Mouse (Mus musculus) cerebellum, postnatal 10 days (tissue): Measurements from ENCODE around the gene Olfr870.
"Not testable (repeated sequence)": the region's sequence is repeated elsewhere in the genome, so short reads cannot be mapped to it uniquely, and the experiment has no call there.

ENCODE experiments used
- DNase-seq, 2 experiments: peaks; one replicate each; pipeline ENCODE4 v3.0.0; 2021; ENCODE audit warnings: mixed read lengths in 2 of 2

The Olfr870 gene

DNA sequence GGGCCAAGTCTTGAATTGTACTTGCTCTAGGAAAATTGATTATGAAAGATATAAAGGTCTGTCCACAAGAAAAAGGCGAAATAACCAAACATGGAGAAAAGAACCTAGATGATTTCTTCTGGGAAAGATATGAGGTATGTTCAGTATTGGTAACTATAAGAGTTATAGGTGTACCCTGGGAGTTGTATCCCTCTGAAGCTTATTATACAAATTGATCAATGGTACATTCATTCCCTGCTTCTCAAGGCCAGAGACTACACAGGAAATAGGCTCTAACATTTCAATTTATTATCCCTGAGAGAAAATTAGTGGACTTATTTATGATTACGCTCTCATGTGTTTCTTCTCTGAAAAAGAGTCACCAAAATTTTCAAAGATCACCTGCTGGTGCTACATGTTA, at the start of gene Olfr870:
Gene Olfr870 (minus strand): TSS at position 101 of the 400 bp plus-strand sequence.
- no peak for DNase-seq

- no peak for DNase-seq
Measured at GRCm38 (mm10) chr9:20211907-20212306, 38.0 kb upstream of the Olfr870 start, which contains the start of gene Olfr871. TSS of gene Olfr871 (plus strand) at chr9:20212207.

DNA sequence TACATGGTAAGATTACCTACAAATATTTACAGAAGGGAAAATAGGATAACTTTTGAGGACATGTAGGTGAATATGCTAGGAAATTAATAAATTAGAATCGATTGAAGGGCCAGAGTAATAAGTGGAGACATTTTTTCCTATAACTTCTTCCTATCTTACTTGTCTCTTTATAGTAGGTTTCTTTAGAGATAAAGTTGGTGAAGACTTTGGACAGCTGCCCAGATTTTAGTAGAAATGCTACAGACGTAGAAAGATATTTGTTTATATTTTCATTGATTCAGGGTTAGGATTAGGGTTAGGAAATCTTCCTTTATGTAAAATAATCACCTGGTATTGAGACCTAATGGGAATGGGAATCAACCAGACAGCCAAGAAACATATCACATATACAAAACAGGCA, 37.6 kb upstream of the Olfr870 start:
- no peak for DNase-seq

DNA sequence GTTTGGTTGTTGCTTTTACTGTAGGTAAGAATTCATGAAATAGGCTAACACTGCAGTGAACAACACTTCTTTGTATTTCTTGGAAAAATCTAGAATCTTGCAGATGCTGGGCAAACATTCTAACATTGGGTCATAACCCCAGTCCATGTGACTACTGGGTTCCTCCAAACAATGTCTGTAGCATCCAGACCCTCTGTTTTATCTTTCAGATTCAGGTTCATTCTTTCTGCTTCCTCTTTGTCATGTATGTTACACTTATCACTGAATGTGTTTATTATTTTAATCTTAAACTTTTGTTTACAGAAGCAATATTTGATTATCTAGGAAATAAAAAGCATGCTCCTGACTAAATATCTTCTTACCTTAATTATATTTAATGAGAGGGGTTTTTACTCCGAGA, 37.0 kb upstream of the Olfr870 start:
- DNase-seq, result no peak

DNA sequence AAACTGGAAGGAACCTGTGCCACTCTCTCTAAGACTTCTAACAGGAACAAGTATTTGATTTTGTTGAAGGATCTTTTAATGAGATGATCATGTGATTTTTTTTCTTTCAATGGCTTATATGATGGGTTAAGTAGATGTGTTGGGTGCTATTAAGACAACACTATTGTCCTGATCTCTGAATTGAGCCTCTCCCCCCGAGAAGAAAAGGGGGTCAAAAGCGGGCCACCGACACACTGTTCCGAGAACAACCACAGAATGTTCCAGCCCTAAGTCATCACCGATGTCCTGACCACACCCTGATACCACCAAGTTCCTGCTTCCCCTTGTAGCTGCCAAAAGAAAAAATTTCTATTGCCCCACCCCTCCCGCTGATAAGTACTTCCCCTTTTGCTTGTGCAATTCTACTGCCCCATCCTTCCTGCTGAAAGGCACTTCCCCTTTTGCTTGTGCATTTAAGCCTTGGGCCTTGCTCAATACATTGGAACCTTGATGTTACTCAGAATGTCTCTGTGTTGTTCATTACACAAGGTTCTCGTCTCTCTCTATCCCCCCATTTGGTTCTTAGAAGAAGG, 29.6 kb upstream of the Olfr870 start:
- DNase-seq, result not testable (repeated sequence)

GRCm38 (mm10) chr9:20202131-20202530, 28.3 kb upstream of the Olfr870 start:
- DNase-seq, result no peak

GRCm38 (mm10) chr9:20179463-20179862, 5.6 kb upstream of the Olfr870 start:
- DNase-seq, result no peak

DNA sequence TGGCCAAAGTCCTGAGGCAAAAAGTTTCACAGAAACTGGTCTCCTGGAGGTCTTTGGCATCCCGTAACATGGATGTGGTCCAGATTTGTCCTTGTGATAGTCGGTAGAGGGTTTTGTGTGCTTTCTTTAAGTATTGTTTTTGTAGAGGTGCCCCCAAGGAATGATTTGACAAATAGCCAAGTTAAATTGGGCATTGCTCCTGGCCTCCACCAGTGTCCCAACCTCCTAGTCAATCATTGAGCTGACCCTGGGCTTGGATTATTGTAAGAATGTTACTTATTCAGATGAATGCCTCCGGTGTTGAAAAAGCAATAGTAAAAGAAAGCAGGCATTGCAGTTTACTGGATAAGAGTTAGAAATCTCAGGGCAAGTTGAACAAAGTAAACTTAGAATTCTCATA, 24.2 kb downstream of the Olfr870 start:
- no peak for DNase-seq

DNA sequence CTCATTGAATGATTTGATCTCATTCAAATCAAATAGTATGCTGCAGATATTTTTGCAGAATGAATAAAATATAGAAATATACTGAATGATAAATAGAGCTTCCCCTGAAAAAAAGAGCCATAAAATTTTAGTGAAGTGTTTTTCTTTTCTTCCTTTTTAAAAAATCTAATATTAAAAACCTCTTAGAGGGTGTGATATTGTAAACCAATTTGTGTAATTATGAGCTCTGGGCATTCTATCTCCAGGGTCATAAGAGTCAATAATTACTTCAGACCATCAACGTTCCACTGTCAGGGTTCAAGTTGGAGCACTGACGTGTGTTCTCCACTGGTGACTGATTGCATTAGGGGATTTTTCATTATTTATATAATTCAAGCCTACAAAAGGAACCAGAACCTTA, 45.1 kb downstream of the Olfr870 start, which contains the start of gene Olfr869:
Gene Olfr869 (plus strand): TSS at position 301 of the 400 bp plus-strand sequence.
- DNase-seq, result no peak
